Mouse (Mus musculus) stomach, postnatal 0 days (tissue): ENCODE results near the gene Armc9. TPM values are rescaled to one million over a fixed set of nuclear protein-coding genes. Genes with fewer than 3 reads are reported as not detected.

Source experiments
- ATAC-seq: fragments of 200-750 bp; cut with Nextera tagmentation; 2 replicates; pipeline ENCODE4 v1.8.0; 2017; ENCODE audit not compliant: low FRiP score, low TSS enrichment
- DNase-seq: peaks from one replicate; pipeline ENCODE4 v3.0.0-alpha.2; 2016; ENCODE audit warnings: low spot score
- H3K27ac ChIP-seq: fragments of 300-500 bp; sonication (generic); replicated peaks from 2 replicates; pipeline ENCODE4 v1.5.1; 2014; ENCODE audit warnings: mild to moderate bottlenecking, control low read depth
- H3K27me3 ChIP-seq: fragments of 300-500 bp; sonication (generic); 2 replicates; pipeline ENCODE4 v1.6.1; 2014; ENCODE audit warnings: low read length; ENCODE audit not compliant: control insufficient read depth, insufficient read depth
- H3K36me3 ChIP-seq: fragments of 300-500 bp; sonication (generic); 2 replicates; pipeline ENCODE4 v1.6.1; 2014; ENCODE audit warnings: low read length, mixed read lengths; ENCODE audit not compliant: control insufficient read depth, insufficient read depth
- H3K4me1 ChIP-seq: fragments of 300-500 bp; sonication (generic); replicated peaks from 2 replicates; pipeline ENCODE4 v1.6.1; 2014; ENCODE audit warnings: antibody characterized with exemption; ENCODE audit not compliant: control insufficient read depth, insufficient read depth
- H3K4me2 ChIP-seq: fragments of 300-500 bp; sonication (generic); replicated peaks from 2 replicates; pipeline ENCODE4 v1.6.1; 2014; ENCODE audit warnings: low read depth, mild to moderate bottlenecking, control low read depth, moderate library complexity
- H3K4me3 ChIP-seq: fragments of 300-500 bp; sonication (generic); 2 replicates; pipeline ENCODE4 v1.5.1; 2014; ENCODE audit warnings: low read depth, low read length, control low read depth
- H3K9ac ChIP-seq: fragments of 300-500 bp; sonication (generic); 2 replicates; pipeline ENCODE4 v1.6.1; 2014; ENCODE audit warnings: mild to moderate bottlenecking, low read length, control low read depth, mixed read lengths
- H3K9me3 ChIP-seq: fragments of 300-500 bp; sonication (generic); 2 replicates; pipeline ENCODE4 v1.6.1; 2016; ENCODE audit warnings: low read length; ENCODE audit not compliant: control insufficient read depth
- CTCF ChIP-seq: IDR thresholded peaks from 2 replicates; pipeline ENCODE4 v1.5.1; 2016; ENCODE audit warnings: antibody characterized with exemption, low read depth, mild to moderate bottlenecking, moderate library complexity
- EP300 ChIP-seq: optimal IDR thresholded peaks from 2 replicates; pipeline ENCODE3; 2016; ENCODE audit warnings: antibody characterized with exemption
- WGBS: fragments of 180-500 bp; shearing (Covaris S2); extraction: QIAGEN DNeasy Blood & Tissue Kit; methylation state at CpG from one replicate; pipeline ENCODE4 v1.1.7; 2014; 5-methylcytosine and 5-hydroxymethylcytosine counted together
- polyA plus RNA-seq: library from polyadenylated mRNA; unstranded; fragments of >200 nt; fragmentation: Nextera tagmentation; extraction: Ambion mirVana; gene quantifications from 2 replicates; pipeline ENCODE4 v1.2.1, GENCODE M21; 2015

Gene Armc9
- polyA plus RNA-seq, 1 experiment from 2014 or later: 7.3 TPM

- no peak overlapping the region for H3K4me3 ChIP-seq
- 86% methylated on average over 6 of the region's 6 CpGs for WGBS
- ATAC-seq (no peak), DNase-seq (no peak)
- H3K36me3 ChIP-seq: no peaks in the 10 kb centered on the region
- TF ChIP-seq EP300: no peak
- TF ChIP-seq CTCF: no peak
- H3K9me3 ChIP-seq: no peaks in the 10 kb centered on the region
- no peak overlapping the region for H3K4me2 ChIP-seq
- H3K9ac ChIP-seq: no peak overlapping the region
- 0 out of 2 replicates have a peak, but pooled peaks cover 3% of the 10 kb centered on the region for H3K4me1 ChIP-seq
- H3K27ac ChIP-seq: peak overlapping the region; percentile 56; the same call in 1 of the 2 replicates
- H3K27me3 ChIP-seq: no peaks in the 10 kb centered on the region
Measured at GRCm38 (mm10) chr1:86239871-86240270, 85.3 kb downstream of the Armc9 start.

- no peak overlapping the region for H3K9ac ChIP-seq
- TF ChIP-seq EP300: no peak
- no peak for TF ChIP-seq CTCF
- H3K4me1 ChIP-seq: 0 out of 2 replicates have a peak, but pooled peaks cover 3% of the 10 kb centered on the region
- no peak overlapping the region for H3K27ac ChIP-seq
- H3K9me3 ChIP-seq: no peaks in the 10 kb centered on the region
- no peak overlapping the region for H3K4me2 ChIP-seq
- H3K36me3 ChIP-seq: no peaks in the 10 kb centered on the region
- DNase-seq (no peak), ATAC-seq (no peak)
- no peak overlapping the region for H3K4me3 ChIP-seq
- WGBS: 25% methylated on average over 2 of the region's 2 CpGs
- no peaks in the 10 kb centered on the region for H3K27me3 ChIP-seq
Measured at GRCm38 (mm10) chr1:86240959-86241358, 86.4 kb downstream of the Armc9 start.

GRCm38 (mm10) chr1:86243490-86243889, 88.9 kb downstream of the Armc9 start:
- no peak for TF ChIP-seq CTCF
- no peak for TF ChIP-seq EP300
- H3K36me3 ChIP-seq: no peaks in the 10 kb centered on the region
- H3K4me3 ChIP-seq: no peak overlapping the region
- 0 out of 2 replicates have a peak, but pooled peaks cover 3% of the 10 kb centered on the region for H3K4me1 ChIP-seq
- no peaks in the 10 kb centered on the region for H3K9me3 ChIP-seq
- ATAC-seq (no peak), DNase-seq (no peak)
- WGBS: 58% methylated on average over 6 of the region's 6 CpGs
- no peak overlapping the region for H3K27ac ChIP-seq
- no peak overlapping the region for H3K9ac ChIP-seq
- no peaks in the 10 kb centered on the region for H3K27me3 ChIP-seq
- no peak overlapping the region for H3K4me2 ChIP-seq

- WGBS: 87% methylated on average over 6 of the region's 6 CpGs
- TF ChIP-seq EP300 (no peak), CTCF (no peak)
- Histone ChIP-seq H3K9ac (no peak overlapping the region), H3K4me1 (0 out of 2 replicates have a peak, but pooled peaks cover 3% of the 10 kb centered on the region), H3K27me3 (no peaks in the 10 kb centered on the region), H3K4me3 (no peak overlapping the region), H3K27ac (no peak overlapping the region), H3K36me3 (no peaks in the 10 kb centered on the region), H3K4me2 (no peak overlapping the region), H3K9me3 (no peaks in the 10 kb centered on the region)
- DNase-seq (no peak), ATAC-seq (no peak)
Measured at GRCm38 (mm10) chr1:86245301-86246085, 90.9 kb downstream of the Armc9 start.

GRCm38 (mm10) chr1:86253410-86253809, 98.8 kb downstream of the Armc9 start:
- no peak overlapping the region for H3K27ac ChIP-seq

GRCm38 (mm10) chr1:86256311-86256710, 101.7 kb downstream of the Armc9 start:
- Histone ChIP-seq H3K27me3 (no peaks in the 10 kb centered on the region), H3K4me3 (no peak overlapping the region), H3K36me3 (peaks cover 2% of the 10 kb centered on the region; the same call in 1 of the 2 replicates), H3K9me3 (no peaks in the 10 kb centered on the region), H3K9ac (no peak overlapping the region), H3K27ac (no peak overlapping the region), H3K4me1 (no peaks in the 10 kb centered on the region), H3K4me2 (no peak overlapping the region)
- TF ChIP-seq CTCF (no peak), EP300 (no peak)
- no peak for ATAC-seq
- whole genome bisulfite sequencing: 63% methylated on average over 4 of the region's 4 CpGs
- no peak for DNase-seq

More at GRCm38 (mm10) chr1:86253410-86253809, 98.8 kb downstream of the Armc9 start:
- ATAC-seq (no peak), DNase-seq (no peak)
- Histone ChIP-seq H3K36me3 (peaks cover 2% of the 10 kb centered on the region; the same call in 1 of the 2 replicates), H3K9me3 (no peaks in the 10 kb centered on the region), H3K9ac (no peak overlapping the region), H3K27me3 (no peaks in the 10 kb centered on the region), H3K4me3 (no peak overlapping the region), H3K4me1 (no peaks in the 10 kb centered on the region), H3K4me2 (no peak overlapping the region)
- WGBS: 80% methylated on average over 8 of the region's 8 CpGs
- TF ChIP-seq EP300: no peak
- no peak for TF ChIP-seq CTCF
